Mouse (Mus musculus) erythroblast, embryonic 14.5 days (primary cell): ENCODE results near the gene Map3k12. TPM values are rescaled to one million over a fixed set of nuclear protein-coding genes. Genes with fewer than 3 reads are reported as not detected.

ENCODE experiments used
- H3K27me3 ChIP-seq: 2 replicates; pipeline ENCODE4 v1.6.1; 2012; ENCODE audit warnings: inconsistent platforms; ENCODE audit not compliant: control insufficient read depth
- H3K36me3 ChIP-seq: 2 replicates; pipeline ENCODE4 v1.6.1; 2012; ENCODE audit warnings: mild to moderate bottlenecking, inconsistent platforms; ENCODE audit not compliant: control insufficient read depth
- H3K4me1 ChIP-seq: 2 replicates; pipeline ENCODE4 v1.6.1; 2012; ENCODE audit warnings: inconsistent platforms; ENCODE audit not compliant: control insufficient read depth
- H3K4me3 ChIP-seq: replicated peaks from 2 replicates; pipeline ENCODE3; 2012; ENCODE audit warnings: moderate library complexity, mild to moderate bottlenecking, inconsistent platforms
- H3K9me3 ChIP-seq: 2 replicates; pipeline ENCODE4 v1.6.1; 2012; ENCODE audit warnings: low read length, inconsistent platforms, mixed read lengths; ENCODE audit not compliant: control insufficient read depth
- GATA1 ChIP-seq: IDR thresholded peaks from 2 replicates; pipeline ENCODE4 v1.6.1; 2012; ENCODE audit warnings: low read length, inconsistent platforms, mixed read lengths
- TAL1 ChIP-seq: IDR thresholded peaks from 3 replicates; pipeline ENCODE4 v1.6.1; 2012; ENCODE audit warnings: low read length, inconsistent platforms, mixed read lengths
- polyA plus RNA-seq: library from polyadenylated mRNA; stranded (reverse); fragments of >175 nt; gene quantifications from 2 replicates; pipeline ENCODE4 v1.2.3, GENCODE M21; 2012

The Map3k12 gene
- polyA plus RNA-seq, 1 experiment = 0.01 TPM

DNA sequence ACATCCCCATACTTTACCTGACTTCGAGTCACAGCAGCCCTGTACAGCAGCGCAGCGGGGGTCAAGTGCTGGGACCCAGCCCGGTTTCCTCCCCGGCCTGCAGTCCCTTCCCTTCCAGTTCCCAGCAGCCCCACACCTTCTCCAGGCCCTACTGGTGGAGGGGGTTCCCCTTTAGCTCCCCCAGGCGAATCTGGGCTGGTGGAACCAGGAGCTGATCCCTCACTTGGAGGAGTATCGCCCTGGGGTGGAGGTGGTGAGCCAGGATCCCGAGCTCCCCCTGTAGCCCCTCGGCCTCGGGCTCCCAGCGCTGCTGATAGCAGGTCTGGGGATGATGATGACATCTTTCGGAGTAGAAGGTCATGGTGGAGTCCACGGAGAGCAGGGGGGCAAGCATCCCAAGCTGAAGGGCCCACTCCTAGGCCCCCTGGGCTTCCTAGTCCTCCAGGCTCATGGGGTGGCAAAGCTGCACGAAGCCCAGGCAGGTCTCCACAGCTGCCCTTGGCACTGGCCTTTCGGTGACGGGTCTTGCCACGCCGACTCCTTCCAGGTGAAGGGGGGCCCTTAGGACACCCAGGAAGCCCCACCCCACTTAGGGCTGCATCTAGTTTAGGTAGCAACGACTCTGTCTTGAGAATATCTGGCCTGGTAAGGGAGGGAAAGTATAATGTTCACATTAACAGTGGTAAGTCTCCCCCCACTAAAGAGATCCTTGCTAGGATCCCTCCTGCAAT, 15.6 kb downstream of the Map3k12 start:
- no peaks in the 10 kb centered on the region for H3K27me3 ChIP-seq
- H3K4me1 ChIP-seq = peaks cover 5% of the 10 kb centered on the region
- H3K36me3 ChIP-seq = peaks cover 88% of the 10 kb centered on the region
- no peak overlapping the region for H3K4me3 ChIP-seq
- TF ChIP-seq TAL1 = no peak
- no peak for TF ChIP-seq GATA1
- H3K9me3 ChIP-seq = no peaks in the 10 kb centered on the region

DNA sequence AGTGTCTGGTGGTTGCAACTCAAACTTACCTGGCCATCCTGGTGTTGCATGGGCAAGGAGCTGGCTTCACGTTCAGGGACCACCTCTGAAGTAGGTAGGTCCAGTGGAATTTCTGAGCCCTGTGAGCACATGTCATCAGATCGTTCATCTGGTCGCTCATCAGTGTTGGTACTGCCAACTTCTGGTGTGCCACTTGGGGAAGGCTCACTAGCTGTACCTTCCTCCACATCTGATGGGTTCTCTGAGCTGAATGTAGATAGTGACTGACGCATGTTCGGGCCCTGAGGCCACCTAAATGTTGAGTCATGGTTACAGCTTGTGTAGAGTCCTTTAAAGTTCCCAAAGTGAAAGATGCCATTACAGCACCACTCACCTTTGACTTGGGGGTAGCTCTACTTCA, 16.4 kb downstream of the Map3k12 start:
- no peak overlapping the region for H3K4me3 ChIP-seq
- peaks cover 5% of the 10 kb centered on the region for H3K4me1 ChIP-seq
- peaks cover 95% of the 10 kb centered on the region for H3K36me3 ChIP-seq
- TF ChIP-seq TAL1 (no peak), GATA1 (no peak)
- no peaks in the 10 kb centered on the region for H3K27me3 ChIP-seq
- H3K9me3 ChIP-seq = no peaks in the 10 kb centered on the region

DNA sequence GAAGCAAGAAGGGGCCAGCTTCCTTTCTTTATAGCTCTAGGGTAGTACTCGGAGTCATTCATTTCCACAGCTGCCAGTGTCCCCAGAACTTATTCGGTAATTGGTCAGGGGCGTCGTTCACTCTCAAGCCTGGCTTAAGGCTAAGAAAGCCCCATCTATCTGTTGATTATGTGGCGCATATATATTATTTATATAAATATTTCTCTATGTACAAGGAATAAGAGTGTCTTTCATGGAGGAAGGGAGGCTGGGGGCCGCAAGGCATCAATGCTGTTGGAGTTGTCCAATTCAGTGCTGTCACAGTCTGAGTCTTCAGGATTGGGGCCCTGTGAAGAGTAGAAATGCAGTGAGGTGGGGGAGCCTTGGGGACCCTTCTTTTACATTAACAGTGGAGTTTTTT, 17.0 kb downstream of the Map3k12 start:
- no peaks in the 10 kb centered on the region for H3K9me3 ChIP-seq
- H3K36me3 ChIP-seq = peaks cover 97% of the 10 kb centered on the region
- H3K4me1 ChIP-seq = peaks cover 5% of the 10 kb centered on the region
- H3K4me3 ChIP-seq = no peak overlapping the region
- TF ChIP-seq TAL1 (no peak), GATA1 (no peak)
- H3K27me3 ChIP-seq = no peaks in the 10 kb centered on the region

DNA sequence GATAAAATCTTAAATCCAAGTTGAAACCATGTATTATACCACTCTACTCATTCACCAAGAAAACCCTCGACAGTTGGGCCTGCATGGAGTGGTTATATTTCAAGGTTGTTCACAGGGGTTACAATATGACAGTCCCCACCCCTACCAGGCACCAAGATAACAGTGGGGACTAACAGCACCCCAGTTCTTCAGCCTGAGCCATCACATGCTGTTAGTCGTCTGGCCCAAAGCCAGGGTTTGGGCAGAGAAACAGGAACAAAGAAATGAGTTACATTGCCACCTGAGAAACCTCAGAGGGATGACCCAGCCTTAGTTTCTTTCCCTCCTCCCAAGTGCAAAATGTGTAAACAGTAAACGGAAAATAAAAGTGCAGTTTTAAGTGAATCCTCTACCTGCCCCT, 17.5 kb downstream of the Map3k12 start:
- H3K4me3 ChIP-seq = no peak overlapping the region
- H3K9me3 ChIP-seq = no peaks in the 10 kb centered on the region
- peaks cover 5% of the 10 kb centered on the region for H3K4me1 ChIP-seq
- H3K36me3 ChIP-seq = peaks cover 98% of the 10 kb centered on the region
- H3K27me3 ChIP-seq = no peaks in the 10 kb centered on the region
- TF ChIP-seq GATA1 = no peak
- no peak for TF ChIP-seq TAL1

DNA sequence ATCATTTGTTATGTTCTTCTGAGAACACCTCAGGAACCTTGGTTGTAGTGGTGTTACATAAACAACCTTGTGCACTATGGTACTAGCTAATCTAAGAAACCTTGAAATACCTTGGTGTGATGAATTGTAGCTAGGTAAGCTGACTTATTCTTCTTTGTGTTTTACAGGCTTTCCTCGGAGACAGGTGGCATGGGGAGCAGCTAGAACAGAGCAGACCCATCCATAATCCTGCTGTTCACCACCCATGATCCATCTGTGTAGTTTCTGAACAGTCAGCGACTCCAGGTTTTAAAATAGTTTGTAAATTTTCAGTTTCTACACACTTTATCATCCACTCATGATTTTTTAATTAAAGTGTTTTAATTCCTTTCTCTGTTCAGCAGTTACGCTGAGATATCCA, 18.5 kb downstream of the Map3k12 start:
- Histone ChIP-seq H3K36me3 (peaks cover 98% of the 10 kb centered on the region), H3K9me3 (no peaks in the 10 kb centered on the region), H3K4me1 (peaks cover 6% of the 10 kb centered on the region), H3K27me3 (no peaks in the 10 kb centered on the region), H3K4me3 (no peak overlapping the region)
- no peak for TF ChIP-seq TAL1
- no peak for TF ChIP-seq GATA1

DNA sequence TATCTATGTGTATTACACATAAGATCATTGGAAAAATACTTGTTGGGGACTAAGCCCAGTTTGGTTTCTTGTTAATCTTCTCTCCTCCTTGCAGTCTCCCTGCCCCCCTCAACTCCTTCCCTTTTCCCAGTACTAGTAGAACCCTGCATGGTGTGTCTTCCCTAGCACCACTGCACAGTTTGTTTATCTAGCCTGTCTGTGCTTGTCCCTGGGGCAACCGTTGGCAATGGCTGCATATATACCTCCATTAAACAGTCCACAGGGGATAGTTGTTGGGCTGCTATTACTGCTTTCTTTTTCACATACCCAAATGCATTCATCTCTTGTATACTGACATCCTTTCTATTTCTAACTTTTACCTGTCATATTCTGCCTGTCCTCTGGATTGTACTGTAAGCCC, 29.2 kb downstream of the Map3k12 start:
- TF ChIP-seq TAL1 (no peak), GATA1 (no peak)
- Histone ChIP-seq H3K9me3 (no peaks in the 10 kb centered on the region), H3K36me3 (peaks cover 100% of the 10 kb centered on the region), H3K4me1 (no peaks in the 10 kb centered on the region; the same call in 1 of the 2 replicates), H3K27me3 (no peaks in the 10 kb centered on the region), H3K4me3 (no peak overlapping the region)

DNA sequence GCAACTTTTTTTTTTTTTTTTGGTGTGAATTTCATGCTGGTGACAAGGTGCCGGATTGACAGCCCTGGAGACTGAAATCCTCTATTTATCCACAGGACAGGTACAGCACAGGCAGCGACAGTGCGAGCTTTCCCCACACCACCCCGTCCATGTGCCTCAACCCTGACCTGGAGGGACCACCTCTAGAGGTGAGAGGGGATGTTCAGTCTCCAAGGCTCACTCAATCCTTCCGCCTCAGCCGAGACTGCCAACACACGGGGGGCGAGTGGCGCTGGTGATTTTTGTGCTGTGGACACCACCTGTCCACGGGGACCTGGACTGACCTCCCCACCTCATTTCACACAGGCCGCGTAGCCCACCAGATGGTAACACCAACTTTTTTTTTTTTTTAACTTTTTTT, 31.0 kb downstream of the Map3k12 start:
- TF ChIP-seq GATA1 (no peak), TAL1 (no peak)
- Histone ChIP-seq H3K4me3 (no peak overlapping the region), H3K9me3 (no peaks in the 10 kb centered on the region), H3K27me3 (no peaks in the 10 kb centered on the region), H3K36me3 (peaks cover 98% of the 10 kb centered on the region), H3K4me1 (no peaks in the 10 kb centered on the region; the same call in 1 of the 2 replicates)

DNA sequence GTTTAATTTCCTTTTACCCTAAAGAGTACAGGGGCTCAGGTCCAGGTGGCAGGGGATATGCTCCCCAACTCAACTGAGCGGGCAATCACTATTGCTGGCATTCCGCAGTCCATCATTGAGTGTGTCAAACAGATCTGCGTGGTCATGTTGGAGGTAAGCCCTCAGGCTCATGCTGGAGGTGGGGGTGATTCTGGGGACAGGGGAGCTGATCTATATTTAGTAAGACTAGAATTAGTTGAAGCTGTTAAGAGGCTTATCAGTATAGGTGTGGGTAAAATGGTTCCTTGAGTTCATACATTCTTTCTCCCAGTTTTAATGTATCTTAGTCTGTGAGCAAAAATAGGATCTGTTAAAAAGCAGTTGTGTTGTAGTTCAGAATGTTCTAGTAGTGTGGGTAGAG, 33.7 kb downstream of the Map3k12 start:
- peaks cover 97% of the 10 kb centered on the region for H3K36me3 ChIP-seq
- TF ChIP-seq TAL1 = no peak
- no peak for TF ChIP-seq GATA1
- no peak overlapping the region for H3K4me3 ChIP-seq
- no peaks in the 10 kb centered on the region for H3K9me3 ChIP-seq
- H3K4me1 ChIP-seq = no peaks in the 10 kb centered on the region; the same call in 1 of the 2 replicates
- H3K27me3 ChIP-seq = no peaks in the 10 kb centered on the region

DNA sequence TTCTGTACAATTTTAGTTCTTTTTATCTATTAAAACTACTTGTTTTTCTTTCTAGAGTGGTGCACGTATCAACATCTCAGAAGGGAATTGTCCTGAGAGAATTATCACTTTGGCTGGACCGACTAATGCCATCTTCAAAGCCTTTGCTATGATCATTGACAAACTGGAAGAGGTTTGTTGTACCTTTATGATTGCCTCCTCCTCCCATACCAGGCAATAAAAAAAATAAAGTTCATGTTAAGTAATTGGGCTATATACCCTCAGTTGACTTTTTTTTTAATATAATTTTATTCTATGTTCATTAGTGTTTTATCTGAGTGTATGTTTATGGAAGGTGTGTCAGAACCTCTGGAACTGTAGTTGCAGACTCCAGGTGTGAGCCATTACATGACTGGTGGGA, 42.3 kb downstream of the Map3k12 start:
- Histone ChIP-seq H3K4me1 (peaks cover 18% of the 10 kb centered on the region), H3K27me3 (no peaks in the 10 kb centered on the region), H3K9me3 (no peaks in the 10 kb centered on the region), H3K4me3 (no peak overlapping the region), H3K36me3 (peaks cover 69% of the 10 kb centered on the region)
- TF ChIP-seq GATA1 (no peak), TAL1 (no peak)

DNA sequence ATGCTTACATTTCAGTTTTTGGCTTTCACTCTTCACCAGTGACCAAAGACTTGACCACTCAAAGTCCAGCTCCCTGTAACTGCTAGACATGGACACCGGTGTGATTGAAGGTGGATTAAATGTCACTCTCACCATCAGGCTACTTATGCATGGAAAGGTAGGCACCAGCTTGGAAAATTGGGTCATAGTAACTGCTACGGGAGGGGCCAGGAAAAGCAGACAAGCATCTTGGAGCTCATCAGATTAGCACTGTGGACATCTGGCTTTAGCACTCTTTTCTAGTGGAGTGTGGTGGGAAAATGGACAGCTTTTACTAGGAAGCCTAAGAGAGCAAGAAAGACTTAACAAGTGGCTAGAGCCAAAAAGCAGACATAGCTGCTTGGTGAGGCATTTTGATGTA, 43.6 kb downstream of the Map3k12 start:
- H3K36me3 ChIP-seq = peaks cover 67% of the 10 kb centered on the region
- TF ChIP-seq GATA1 (no peak), TAL1 (no peak)
- H3K27me3 ChIP-seq = no peaks in the 10 kb centered on the region
- no peak overlapping the region for H3K4me3 ChIP-seq
- peaks cover 18% of the 10 kb centered on the region for H3K4me1 ChIP-seq
- peaks cover 5% of the 10 kb centered on the region for H3K9me3 ChIP-seq
